In the genomic region with DNA sequence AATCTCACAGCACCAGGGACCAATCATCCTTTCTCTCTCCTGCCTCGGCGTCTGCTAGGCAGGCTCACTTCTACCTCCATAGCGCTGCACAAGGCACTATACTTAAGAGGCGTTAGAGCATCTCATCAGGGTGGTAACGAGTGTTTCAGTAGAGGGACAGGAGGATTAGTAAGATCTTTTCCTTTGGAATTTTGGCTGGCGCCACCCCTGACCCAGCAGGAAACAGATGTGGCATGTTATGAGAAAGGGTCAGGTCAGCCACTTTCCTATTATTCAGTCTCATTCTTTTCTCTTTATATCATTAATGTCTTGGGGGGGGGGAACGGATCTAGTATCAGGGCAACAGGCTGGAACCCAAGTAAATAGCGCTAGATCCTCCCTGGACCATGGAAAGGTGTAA, we compare ENCODE assay signal across 20 mouse cellular contexts. TPM values are rescaled to one million over a fixed set of nuclear protein-coding genes. Genes with fewer than 3 reads are reported as not detected.
DNase-seq lines count a peak whose midpoint lies in the region; ATAC-seq and TF ChIP-seq lines count a peak whose summit lies in the region.
"Had no signal": no experiment of that assay in that cellular context is flagged by ENCODE, and none has a peak within 500 bp of the region (broad histone marks: within the 10 kb centered on the region; RNA-seq: fewer than 3 reads in every experiment).

No protein-coding gene starts in this region.

- H3K4me1 ChIP-seq in heart, embryonic 10.5 days: peaks cover 55% of the 10 kb centered on the region
- peaks cover 52% of the 10 kb centered on the region for H3K4me1 ChIP-seq in kidney, embryonic 15.5 days
- H3K4me1 ChIP-seq in lung, postnatal 0 days (ENCODE audit: insufficient read depth, low read depth, low read length): peaks cover 20% of the 10 kb centered on the region

- H3K4me3 ChIP-seq in heart, embryonic 10.5 days: no peak overlapping the region
- H3K4me3 ChIP-seq in kidney, embryonic 15.5 days (replicated peaks): no peak overlapping the region
- H3K4me3 ChIP-seq in lung, postnatal 0 days (ENCODE audit: low read depth, low read length): no peak overlapping the region
- H3K4me3 ChIP-seq: erythroblast, embryonic 14.5 days; forebrain, embryonic 13.5 days; hindbrain, embryonic 10.5 days; limb, embryonic 13.5 days; midbrain, embryonic 12.5 days; stomach, embryonic 15.5 days had no signal

- no peak for TF ChIP-seq CTCF in lung, postnatal 0 days (IDR thresholded peaks at IDR 0.05)

- no peaks in the 10 kb centered on the region for H3K27me3 ChIP-seq in heart, embryonic 10.5 days (ENCODE audit: insufficient read depth, poor library complexity, severe bottlenecking)
- H3K27me3 ChIP-seq in kidney, embryonic 15.5 days: no peaks in the 10 kb centered on the region
- no peaks in the 10 kb centered on the region for H3K27me3 ChIP-seq in lung, postnatal 0 days (replicated peaks; ENCODE audit: insufficient read depth, low read length)
- H3K27me3 ChIP-seq: forebrain, embryonic 13.5 days; limb, embryonic 13.5 days; midbrain, embryonic 12.5 days; stomach, embryonic 15.5 days had no signal

- no peak for ATAC-seq in kidney, embryonic 15.5 days (replicated peaks; ENCODE audit: low FRiP score)
- ATAC-seq in lung, postnatal 0 days: no peak
- ATAC-seq: forebrain, embryonic 13.5 days had no signal

- WGBS in heart, embryonic 10.5 days: 70% methylated on average over 8 of the region's 8 CpGs
- 74% methylated on average over 8 of the region's 8 CpGs for WGBS in kidney, embryonic 15.5 days
- 66% methylated on average over 8 of the region's 8 CpGs for WGBS in lung, postnatal 0 days

- intact Hi-C loops in heart, postnatal 14 days (cut with DNase I): no loop called here

- no peak overlapping the region for H3K4me2 ChIP-seq in kidney, embryonic 15.5 days
- no peak overlapping the region for H3K4me2 ChIP-seq in lung, postnatal 0 days (replicated peaks; ENCODE audit: low read depth, low read length)
- H3K4me2 ChIP-seq: forebrain, embryonic 13.5 days; limb, embryonic 13.5 days; midbrain, embryonic 12.5 days; stomach, embryonic 15.5 days had no signal

- DNase-seq in heart, embryonic 10.5 days (ENCODE audit: low spot score): no peak
- no peak for DNase-seq in heart, postnatal 14 days
- DNase-seq in kidney, adult 18-20 months: no peak
- DNase-seq in lung, postnatal 0 days (ENCODE audit: low spot score): peak; percentile 22
- no peak for DNase-seq in lung, postnatal 4 days
- DNase-seq in layer of hippocampus, postnatal 14 days (ENCODE audit: low spot score in 2 of 2): no peak
- DNase-seq: adrenal gland, postnatal 36 days; cerebellum, adult 18-20 months; gastrocnemius, postnatal 14 days; kidney, adult 11 months; kidney, postnatal 25 days; retina, postnatal 1 day had no signal

- TF ChIP-seq EP300 in lung, postnatal 0 days (IDR thresholded peaks at IDR 0.05): no peak

- H3K9ac ChIP-seq in kidney, embryonic 15.5 days: no peak overlapping the region
- H3K9ac ChIP-seq in lung, postnatal 0 days (replicated peaks; ENCODE audit: low read depth): no peak overlapping the region
- H3K9ac ChIP-seq: forebrain, embryonic 13.5 days; limb, embryonic 13.5 days; liver, embryonic 14.5 days; midbrain, embryonic 12.5 days; stomach, embryonic 15.5 days had no signal

- H3K27ac ChIP-seq in heart, embryonic 10.5 days: peak overlapping the region; percentile 18; the same call in 1 of the 2 replicates
- H3K27ac ChIP-seq in kidney, embryonic 15.5 days: peak overlapping the region; percentile 19; the same call in 1 of the 2 replicates
- H3K27ac ChIP-seq in lung, postnatal 0 days (ENCODE audit: low read length): no peak overlapping the region
- H3K27ac ChIP-seq: forebrain, embryonic 13.5 days; hindbrain, embryonic 10.5 days; liver, embryonic 14.5 days; midbrain, embryonic 12.5 days had no signal

- H3K9me3 ChIP-seq in heart, embryonic 10.5 days: no peaks in the 10 kb centered on the region
- no peaks in the 10 kb centered on the region for H3K9me3 ChIP-seq in kidney, embryonic 15.5 days (replicated peaks)
- H3K9me3 ChIP-seq in lung, postnatal 0 days (ENCODE audit: low read length): no peaks in the 10 kb centered on the region
- H3K9me3 ChIP-seq: forebrain, embryonic 13.5 days; hindbrain, embryonic 10.5 days; limb, embryonic 13.5 days; midbrain, embryonic 12.5 days; stomach, embryonic 15.5 days had no signal

- H3K36me3 ChIP-seq in heart, embryonic 10.5 days: peaks cover 42% of the 10 kb centered on the region
- H3K36me3 ChIP-seq in kidney, embryonic 15.5 days: peaks cover 9% of the 10 kb centered on the region; the same call in 1 of the 2 replicates
- H3K36me3 ChIP-seq in lung, postnatal 0 days (ENCODE audit: insufficient read depth, low read length): no peaks in the 10 kb centered on the region
- H3K36me3 ChIP-seq: hindbrain, embryonic 10.5 days; midbrain, embryonic 12.5 days; stomach, embryonic 15.5 days had no signal

RNA-seq across cellular contexts. Expression of gene Ypel2, which starts 41.8 kb away (rescaled TPM):
- polyA plus RNA-seq in heart, embryonic 10.5 days (2016; fragmentation: Nextera tagmentation; extraction: Ambion mirVana): 13.0 and 21.5 TPM in 2 replicates
- 10 to 100 TPM; 24.7 to 24.8 TPM for total RNA-seq in heart, postnatal 14 days (2021)
- 10.1 and 10.4 TPM in 2 replicates for polyA plus RNA-seq in kidney, embryonic 15.5 days (2015; fragmentation: Nextera tagmentation; extraction: Ambion mirVana)
- 8.5 and 9.5 TPM in 2 replicates for polyA plus RNA-seq in lung, postnatal 0 days (2015; fragmentation: Nextera tagmentation; extraction: Ambion mirVana)
- 10 to 100 TPM; 20.5 to 21.9 TPM for total RNA-seq in layer of hippocampus, postnatal 14 days (2021)
